Mouse (Mus musculus): ENCODE measurements around the gene Grifin. TPM values are rescaled to one million over a fixed set of nuclear protein-coding genes. Genes with fewer than 3 reads are reported as not detected.

The Grifin gene
- polyA plus RNA-seq, 1 experiment, result not detected

- WGBS, result 2% methylated on average over 17 of the region's 17 CpGs
- DNase-seq, result peak; percentile 42
- H3K4me3 ChIP-seq (replicated peaks; ENCODE audit: extremely low read depth, low read depth, low read length), result peak overlapping the region; percentile 93
- H3K4me1 ChIP-seq (ENCODE audit: control insufficient read depth, insufficient read depth, low read length), result peaks cover 14% of the 10 kb centered on the region
- no peak for TF ChIP-seq POLR2A (IDR thresholded peaks at IDR 0.05; ENCODE audit: borderline replicate concordance, extremely low read depth, low read depth, low read length)
- no peak for TF ChIP-seq CTCF (IDR thresholded peaks at IDR 0.05; ENCODE audit: insufficient read depth, low read length)
Observed at GRCm38 (mm10) chr5:140607836-140608633, 43.2 kb upstream of the Grifin start.

- TF ChIP-seq CTCF (IDR thresholded peaks at IDR 0.05; ENCODE audit: insufficient read depth, low read length) (no peak), POLR2A (IDR thresholded peaks at IDR 0.05; ENCODE audit: borderline replicate concordance, extremely low read depth, low read depth, low read length) (peak; percentile 98)
- WGBS, result under 1% methylated on average over 91 of the region's 91 CpGs
- peak; percentile 91 for DNase-seq
- peaks cover 10% of the 10 kb centered on the region for H3K4me1 ChIP-seq (ENCODE audit: control insufficient read depth, insufficient read depth, low read length)
- peak within 1 kb of the TSS; percentile 93 for H3K4me3 ChIP-seq (replicated peaks; ENCODE audit: extremely low read depth, low read depth, low read length)
Observed at GRCm38 (mm10) chr5:140607001-140607835, 42.3 kb upstream of the Grifin start, which contains the start of gene Lfng. Gene Lfng, plus strand, starts transcription at chr5:140607320.

GRCm38 (mm10) chr5:140606386-140606785 lies 41.5 kb upstream of the Grifin start:
- peaks cover 5% of the 10 kb centered on the region for H3K4me1 ChIP-seq (ENCODE audit: control insufficient read depth, insufficient read depth, low read length)
- no peak overlapping the region for H3K4me3 ChIP-seq (replicated peaks; ENCODE audit: extremely low read depth, low read depth, low read length)
- TF ChIP-seq POLR2A (IDR thresholded peaks at IDR 0.05; ENCODE audit: borderline replicate concordance, extremely low read depth, low read depth, low read length) (no peak), CTCF (IDR thresholded peaks at IDR 0.05; ENCODE audit: insufficient read depth, low read length) (no peak)
- no peak for DNase-seq
- 11% methylated on average over 23 of the region's 23 CpGs for WGBS

GRCm38 (mm10) chr5:140605228-140605627 lies 40.4 kb upstream of the Grifin start:
- H3K4me3 ChIP-seq (replicated peaks; ENCODE audit: extremely low read depth, low read depth, low read length), result no peak overlapping the region
- TF ChIP-seq POLR2A (IDR thresholded peaks at IDR 0.05; ENCODE audit: borderline replicate concordance, extremely low read depth, low read depth, low read length) (no peak), CTCF (IDR thresholded peaks at IDR 0.05; ENCODE audit: insufficient read depth, low read length) (no peak)
- H3K4me1 ChIP-seq (ENCODE audit: control insufficient read depth, insufficient read depth, low read length), result peaks cover 4% of the 10 kb centered on the region
- no peak for DNase-seq
- WGBS, result 55% methylated on average over 3 of the region's 3 CpGs

GRCm38 (mm10) chr5:140604386-140604785 lies 39.5 kb upstream of the Grifin start:
- WGBS, result 50% methylated on average over 8 of the region's 8 CpGs
- TF ChIP-seq POLR2A (IDR thresholded peaks at IDR 0.05; ENCODE audit: borderline replicate concordance, extremely low read depth, low read depth, low read length) (no peak), CTCF (IDR thresholded peaks at IDR 0.05; ENCODE audit: insufficient read depth, low read length) (no peak)
- Histone ChIP-seq H3K4me1 (ENCODE audit: control insufficient read depth, insufficient read depth, low read length) (peaks cover 4% of the 10 kb centered on the region), H3K4me3 (replicated peaks; ENCODE audit: extremely low read depth, low read depth, low read length) (no peak overlapping the region)
- DNase-seq, result no peak

GRCm38 (mm10) chr5:140602540-140602939 lies 37.7 kb upstream of the Grifin start:
- WGBS, result 68% methylated on average over 2 of the region's 2 CpGs

GRCm38 (mm10) chr5:140601712-140602111 lies 36.8 kb upstream of the Grifin start:
- Histone ChIP-seq H3K4me1 (ENCODE audit: control insufficient read depth, insufficient read depth, low read length) (peaks cover 8% of the 10 kb centered on the region), H3K4me3 (replicated peaks; ENCODE audit: extremely low read depth, low read depth, low read length) (no peak overlapping the region)
- 76% methylated on average over 12 of the region's 12 CpGs for WGBS
- no peak for DNase-seq
- TF ChIP-seq POLR2A (IDR thresholded peaks at IDR 0.05; ENCODE audit: borderline replicate concordance, extremely low read depth, low read depth, low read length) (no peak), CTCF (IDR thresholded peaks at IDR 0.05; ENCODE audit: insufficient read depth, low read length) (no peak)

More at GRCm38 (mm10) chr5:140602540-140602939, 37.7 kb upstream of the Grifin start:
- no peak for DNase-seq
- peaks cover 9% of the 10 kb centered on the region for H3K4me1 ChIP-seq (ENCODE audit: control insufficient read depth, insufficient read depth, low read length)
- TF ChIP-seq CTCF (IDR thresholded peaks at IDR 0.05; ENCODE audit: insufficient read depth, low read length), result no peak
- no peak for TF ChIP-seq POLR2A (IDR thresholded peaks at IDR 0.05; ENCODE audit: borderline replicate concordance, extremely low read depth, low read depth, low read length)
- H3K4me3 ChIP-seq (replicated peaks; ENCODE audit: extremely low read depth, low read depth, low read length), result no peak overlapping the region

- peaks cover 7% of the 10 kb centered on the region for H3K4me1 ChIP-seq (ENCODE audit: control insufficient read depth, insufficient read depth, low read length)
- DNase-seq, result no peak
- WGBS, result 66% methylated on average over 5 of the region's 5 CpGs
Observed at GRCm38 (mm10) chr5:140599939-140600338, 35.1 kb upstream of the Grifin start.

GRCm38 (mm10) chr5:140597787-140598186 lies 32.9 kb upstream of the Grifin start:
- Histone ChIP-seq H3K4me3 (replicated peaks; ENCODE audit: extremely low read depth, low read depth, low read length) (no peak overlapping the region), H3K4me1 (ENCODE audit: control insufficient read depth, insufficient read depth, low read length) (peaks cover 7% of the 10 kb centered on the region)
- no peak for DNase-seq
- 59% methylated on average over 4 of the region's 4 CpGs for WGBS
- TF ChIP-seq CTCF (IDR thresholded peaks at IDR 0.05; ENCODE audit: insufficient read depth, low read length) (no peak), POLR2A (IDR thresholded peaks at IDR 0.05; ENCODE audit: borderline replicate concordance, extremely low read depth, low read depth, low read length) (no peak)

More at GRCm38 (mm10) chr5:140599939-140600338, 35.1 kb upstream of the Grifin start:
- TF ChIP-seq CTCF (IDR thresholded peaks at IDR 0.05; ENCODE audit: insufficient read depth, low read length), result no peak
- TF ChIP-seq POLR2A (IDR thresholded peaks at IDR 0.05; ENCODE audit: borderline replicate concordance, extremely low read depth, low read depth, low read length), result no peak
- no peak overlapping the region for H3K4me3 ChIP-seq (replicated peaks; ENCODE audit: extremely low read depth, low read depth, low read length)
